Mouse (Mus musculus): ENCODE measurements at regions not wholly inside any gene's neighbourhood (a gene's known extent, or its start where the extent isn't known, plus 50 kb on each side); places are given as distances from the start of the nearest gene placed in this dataset.
"Not testable (repeated sequence)": the region's sequence is repeated elsewhere in the genome, so short reads cannot be mapped to it uniquely, and the experiment has no call there.

DNA sequence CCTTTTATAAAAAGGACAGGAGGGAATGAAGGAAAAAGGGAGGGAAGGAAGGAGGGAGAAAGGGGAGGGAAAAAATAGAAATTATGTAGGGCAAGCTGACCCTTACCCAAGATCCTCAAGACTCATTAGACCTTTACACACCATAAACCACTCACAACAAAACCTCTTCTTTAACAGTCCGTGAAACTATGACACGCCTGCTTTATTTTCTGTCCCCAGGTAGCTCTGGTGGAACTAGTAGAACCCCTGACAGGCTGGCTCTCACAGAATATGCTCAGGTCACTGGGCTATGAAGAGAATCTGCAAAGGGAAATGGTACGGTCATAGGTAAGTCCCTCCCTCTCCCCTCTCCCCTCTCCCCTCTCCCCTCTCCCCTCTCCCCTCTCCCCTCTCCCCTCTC, 188.8 kb downstream of the Rchy1 start:
- H3K27ac ChIP-seq: no peak overlapping the region
- no peaks in the 10 kb centered on the region for H3K27me3 ChIP-seq (ENCODE audit: low read depth, poor library complexity, severe bottlenecking)
- no peaks in the 10 kb centered on the region for H3K36me3 ChIP-seq
- no peaks in the 10 kb centered on the region for H3K9me3 ChIP-seq (replicated peaks)
- H3K4me1 ChIP-seq: 0 out of 2 replicates have a peak, but pooled peaks cover 2% of the 10 kb centered on the region
- H3K4me3 ChIP-seq: no peak overlapping the region
- WGBS: 84% methylated on average over 3 of the region's 3 CpGs
- DNase-seq (ENCODE audit: low spot score): no peak

DNA sequence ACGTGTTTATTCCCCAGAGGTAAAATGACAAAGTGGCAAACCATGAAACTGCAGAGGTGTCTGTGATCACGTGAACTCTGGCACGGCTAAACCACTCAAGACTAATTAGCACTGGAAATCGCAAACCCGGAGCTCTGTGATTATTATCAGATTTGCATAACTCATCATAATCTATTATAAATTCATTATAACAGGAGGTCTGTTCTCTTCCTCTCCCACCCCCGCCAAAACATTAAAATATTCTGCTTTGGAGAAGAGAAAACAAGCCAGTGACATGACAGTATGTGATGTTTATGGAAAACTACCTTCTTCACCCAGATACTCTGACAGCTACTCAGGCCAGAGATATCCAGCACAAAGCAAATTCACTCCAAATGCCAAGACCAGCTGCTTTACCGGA, 195.0 kb downstream of the Rchy1 start:
- DNase-seq (ENCODE audit: low spot score): no peak
- H3K27ac ChIP-seq: no peak overlapping the region
- no peaks in the 10 kb centered on the region for H3K9me3 ChIP-seq (replicated peaks)
- H3K36me3 ChIP-seq: no peaks in the 10 kb centered on the region
- H3K4me3 ChIP-seq: no peak overlapping the region
- 84% methylated on average over 7 of the region's 7 CpGs for WGBS
- peaks cover 34% of the 10 kb centered on the region for H3K4me1 ChIP-seq
- H3K27me3 ChIP-seq (ENCODE audit: low read depth, poor library complexity, severe bottlenecking): no peaks in the 10 kb centered on the region

DNA sequence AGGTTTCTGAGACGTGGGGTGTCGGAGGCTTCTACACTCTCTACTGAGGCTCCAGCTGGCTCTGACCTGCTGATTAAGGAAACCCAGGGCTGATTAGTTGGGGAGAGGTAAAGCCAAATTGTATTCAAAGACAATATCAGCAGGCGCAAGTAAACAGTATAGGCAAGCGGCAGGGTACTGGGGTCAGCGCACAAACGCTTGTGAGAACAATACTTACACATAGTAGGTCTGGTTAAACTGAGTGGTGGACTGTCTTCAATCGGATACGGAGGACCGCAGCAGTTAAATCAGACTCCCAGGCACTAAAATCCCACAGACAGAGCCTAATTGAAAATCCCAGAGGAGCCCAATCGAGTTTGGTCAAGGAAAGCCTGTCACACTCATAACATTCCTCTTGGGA, 195.8 kb downstream of the Rchy1 start:
- 66% methylated on average over 10 of the region's 10 CpGs for WGBS
- H3K9me3 ChIP-seq (replicated peaks): no peaks in the 10 kb centered on the region

DNA sequence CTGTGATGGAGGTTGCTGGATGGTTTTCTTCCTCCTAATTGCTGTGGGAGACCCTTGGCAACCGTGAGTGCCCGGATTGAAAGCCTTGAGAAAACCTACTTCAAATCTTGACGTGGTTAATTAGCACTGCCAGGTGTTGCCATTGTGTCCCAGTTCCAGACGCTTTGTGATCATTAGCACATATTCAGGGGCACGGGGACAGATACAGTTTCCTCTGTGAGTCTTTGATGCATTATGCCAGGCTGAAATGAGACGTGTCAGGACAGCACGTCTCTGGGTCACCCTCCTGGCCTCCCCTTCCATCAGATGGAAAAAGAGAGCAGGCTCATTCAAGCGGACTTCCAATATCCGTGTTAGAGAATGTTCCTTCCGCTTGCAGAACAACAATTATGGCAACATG, 198.2 kb downstream of the Rchy1 start:
- Histone ChIP-seq H3K9me3 (replicated peaks) (no peaks in the 10 kb centered on the region), H3K27me3 (ENCODE audit: low read depth, poor library complexity, severe bottlenecking) (no peaks in the 10 kb centered on the region), H3K4me3 (no peak overlapping the region), H3K4me1 (peaks cover 40% of the 10 kb centered on the region), H3K27ac (no peak overlapping the region), H3K36me3 (no peaks in the 10 kb centered on the region)
- no peak for DNase-seq (ENCODE audit: low spot score)
- WGBS: 34% methylated on average over 10 of the region's 10 CpGs

More for the DNA sequence above, 195.8 kb downstream of the Rchy1 start:
- H3K4me1 ChIP-seq: peaks cover 39% of the 10 kb centered on the region
- H3K27ac ChIP-seq: no peak overlapping the region
- no peak for DNase-seq (ENCODE audit: low spot score)
- no peak overlapping the region for H3K4me3 ChIP-seq
- no peaks in the 10 kb centered on the region for H3K36me3 ChIP-seq
- H3K27me3 ChIP-seq (ENCODE audit: low read depth, poor library complexity, severe bottlenecking): no peaks in the 10 kb centered on the region

DNA sequence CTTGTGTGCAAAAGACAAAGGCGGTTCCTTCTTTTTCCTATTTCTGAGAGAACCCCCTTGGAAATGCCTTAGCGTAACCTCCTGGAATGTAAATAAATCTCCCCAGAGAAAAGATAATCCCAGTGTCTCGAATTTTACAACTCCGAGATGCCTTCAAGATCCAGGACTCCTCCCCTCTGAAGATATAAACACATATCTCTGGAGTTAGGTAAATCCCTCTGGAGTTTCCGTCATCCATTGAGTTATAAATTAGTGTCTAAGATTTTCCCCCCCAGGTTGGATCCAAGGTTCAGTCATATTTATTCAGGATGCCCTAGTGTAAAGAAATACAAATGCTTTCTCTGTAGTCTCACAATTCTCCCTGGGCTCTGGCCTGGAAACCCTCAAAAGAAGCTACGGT, 200.3 kb downstream of the Rchy1 start:
- Histone ChIP-seq H3K27ac (no peak overlapping the region), H3K4me3 (no peak overlapping the region), H3K36me3 (no peaks in the 10 kb centered on the region), H3K27me3 (ENCODE audit: low read depth, poor library complexity, severe bottlenecking) (no peaks in the 10 kb centered on the region), H3K9me3 (replicated peaks) (no peaks in the 10 kb centered on the region), H3K4me1 (peaks cover 39% of the 10 kb centered on the region)
- WGBS: 60% methylated on average over 6 of the region's 6 CpGs
- DNase-seq (ENCODE audit: low spot score): no peak

DNA sequence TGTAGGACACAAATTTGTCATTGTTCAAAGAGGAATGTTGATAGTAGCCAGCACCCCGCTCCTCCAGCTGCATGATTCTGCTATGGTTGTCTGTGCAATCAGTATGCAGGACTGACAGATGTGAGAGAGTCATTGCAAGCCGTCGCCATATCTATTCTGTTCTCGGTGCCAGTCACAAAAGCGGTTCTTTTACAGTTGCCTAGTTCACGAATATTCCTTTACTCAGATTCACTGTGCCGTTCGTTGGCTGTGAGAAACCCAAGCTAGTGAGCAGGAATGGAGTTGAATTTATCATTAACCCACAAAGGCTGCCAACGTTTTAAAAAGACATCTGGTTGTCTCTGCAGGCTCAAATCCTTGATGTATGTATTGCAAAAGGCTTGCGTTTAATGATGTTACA, 206.9 kb downstream of the Rchy1 start:
- Histone ChIP-seq H3K27ac (no peak overlapping the region), H3K4me1 (no peaks in the 10 kb centered on the region), H3K4me3 (no peak overlapping the region), H3K9me3 (replicated peaks) (no peaks in the 10 kb centered on the region), H3K36me3 (no peaks in the 10 kb centered on the region), H3K27me3 (ENCODE audit: low read depth, poor library complexity, severe bottlenecking) (no peaks in the 10 kb centered on the region)
- no peak for DNase-seq (ENCODE audit: low spot score)
- WGBS: 81% methylated on average over 10 of the region's 10 CpGs

DNA sequence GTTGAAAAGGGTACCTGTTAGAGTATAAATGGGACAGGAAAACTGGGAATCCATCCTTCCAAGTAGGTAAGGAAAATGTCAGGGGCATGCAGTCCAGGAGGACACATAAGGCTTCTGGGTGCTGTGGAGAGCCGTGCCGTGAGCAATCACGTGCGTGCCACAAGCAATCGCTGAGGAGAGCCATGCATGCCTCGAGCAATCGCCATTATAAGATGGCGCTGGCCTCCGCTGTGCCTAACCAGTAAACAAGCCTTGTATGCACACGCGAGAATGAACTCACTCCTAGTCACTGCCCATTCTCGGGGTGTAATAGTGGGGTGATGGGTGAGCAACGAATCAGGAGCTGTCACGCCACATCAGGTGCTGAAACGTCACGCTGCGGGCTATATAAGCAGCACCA, 210.0 kb downstream of the Rchy1 start:
- not testable (repeated sequence) for H3K27ac ChIP-seq; H3K4me3 ChIP-seq; H3K36me3 ChIP-seq; H3K4me1 ChIP-seq; H3K27me3 ChIP-seq (ENCODE audit: low read depth, poor library complexity, severe bottlenecking); DNase-seq (ENCODE audit: low spot score); H3K9me3 ChIP-seq (replicated peaks)
- WGBS: 95% methylated on average over 17 of the region's 17 CpGs

DNA sequence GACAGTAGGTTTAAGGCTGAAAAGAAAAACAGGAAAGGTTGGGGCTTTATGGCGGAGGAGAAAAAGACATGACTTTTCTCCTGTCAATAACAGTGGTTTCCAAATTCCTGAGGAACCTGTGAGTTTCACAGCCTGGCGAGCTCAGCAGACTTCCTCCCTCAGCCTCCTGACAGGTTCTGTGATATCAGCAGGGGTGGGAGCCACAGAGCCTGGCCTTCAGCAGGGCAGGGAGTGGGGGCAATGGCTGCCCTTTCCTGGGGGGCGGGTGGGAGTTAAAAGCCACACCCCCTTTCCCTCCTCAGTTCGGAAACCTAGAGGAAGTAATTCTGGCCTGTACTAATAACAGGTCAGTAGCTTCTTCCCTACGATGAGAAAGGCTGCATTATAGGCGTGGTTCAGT, 211.7 kb downstream of the Rchy1 start:
- 68% methylated on average over 6 of the region's 6 CpGs for WGBS
- H3K9me3 ChIP-seq (replicated peaks): no peaks in the 10 kb centered on the region

DNA sequence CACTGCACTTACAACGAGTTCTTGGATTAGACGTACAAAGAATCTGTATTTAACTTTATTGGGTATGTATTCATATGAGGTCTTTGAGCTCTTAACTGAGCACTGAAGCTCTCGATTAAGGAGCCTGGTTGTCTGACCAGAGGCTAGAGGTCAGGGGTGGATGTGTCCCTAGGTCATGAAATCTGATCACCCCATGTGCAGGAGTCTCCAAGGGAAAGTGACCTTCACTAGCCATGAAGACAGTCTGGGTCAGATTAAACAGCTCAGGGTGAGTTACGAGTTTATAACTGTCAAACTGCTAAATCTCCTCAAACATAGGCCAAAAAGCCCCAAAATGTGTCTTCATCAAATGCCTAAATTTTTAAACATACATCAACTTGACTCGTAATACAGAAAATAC, 216.8 kb downstream of the Rchy1 start:
- Histone ChIP-seq H3K9me3 (replicated peaks) (no peaks in the 10 kb centered on the region), H3K4me1 (peaks cover 12% of the 10 kb centered on the region), H3K4me3 (no peak overlapping the region), H3K27me3 (ENCODE audit: low read depth, poor library complexity, severe bottlenecking) (no peaks in the 10 kb centered on the region), H3K36me3 (no peaks in the 10 kb centered on the region), H3K27ac (no peak overlapping the region)
- no peak for DNase-seq (ENCODE audit: low spot score)
- WGBS: 31% methylated on average over 5 of the region's 5 CpGs

More for the DNA sequence above, 211.7 kb downstream of the Rchy1 start:
- Histone ChIP-seq H3K4me3 (no peak overlapping the region), H3K27me3 (ENCODE audit: low read depth, poor library complexity, severe bottlenecking) (no peaks in the 10 kb centered on the region), H3K27ac (no peak overlapping the region), H3K36me3 (no peaks in the 10 kb centered on the region), H3K4me1 (0 out of 2 replicates have a peak, but pooled peaks cover 4% of the 10 kb centered on the region)
- no peak for DNase-seq (ENCODE audit: low spot score)

DNA sequence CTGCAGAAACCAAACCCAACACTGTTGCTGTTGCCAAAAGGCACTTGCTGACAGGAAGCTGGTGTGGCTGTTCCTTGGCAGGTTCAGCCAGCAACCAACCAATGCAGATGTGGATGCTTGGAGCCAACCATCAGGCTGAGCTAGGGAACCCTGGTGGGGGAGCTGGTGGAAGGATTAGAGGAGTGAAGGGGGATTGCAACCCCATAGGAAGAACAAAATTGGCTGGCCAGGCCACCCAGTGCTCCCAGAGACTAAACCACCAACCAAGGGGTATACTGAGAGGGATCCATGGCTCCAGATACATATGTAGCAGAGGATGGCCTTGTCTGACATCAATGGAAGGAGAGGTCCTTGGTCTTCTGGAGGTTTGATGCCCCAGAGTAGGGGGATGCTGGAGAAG, 218.5 kb downstream of the Rchy1 start:
- H3K4me1 ChIP-seq: peaks cover 20% of the 10 kb centered on the region
- no peak for DNase-seq (ENCODE audit: low spot score)
- no peaks in the 10 kb centered on the region for H3K27me3 ChIP-seq (ENCODE audit: low read depth, poor library complexity, severe bottlenecking)
- H3K4me3 ChIP-seq: no peak overlapping the region
- H3K36me3 ChIP-seq: no peaks in the 10 kb centered on the region
- no peak overlapping the region for H3K27ac ChIP-seq
- H3K9me3 ChIP-seq (replicated peaks): no peaks in the 10 kb centered on the region

DNA sequence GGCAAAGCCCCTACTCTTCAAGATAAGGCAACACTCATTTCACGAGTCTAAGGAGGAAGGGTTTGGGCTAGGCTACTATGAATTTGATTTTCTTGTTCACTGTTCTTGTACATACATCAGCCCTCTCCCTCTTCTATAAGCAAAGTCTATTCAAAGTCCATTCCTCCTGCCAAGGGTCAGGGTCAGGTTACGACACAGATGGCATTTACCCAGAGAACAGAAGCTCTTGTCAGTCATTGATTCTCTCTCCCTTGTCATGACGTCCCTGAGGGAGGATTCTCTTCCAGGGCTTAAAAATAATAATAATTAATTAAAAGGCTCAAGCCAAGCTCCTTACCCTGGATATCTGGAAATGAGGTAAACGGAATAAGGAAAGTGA, 222.7 kb downstream of the Rchy1 start:
- Histone ChIP-seq H3K27ac (no peak overlapping the region), H3K4me1 (peaks cover 8% of the 10 kb centered on the region; the same call in 1 of the 2 replicates), H3K4me3 (no peak overlapping the region), H3K9me3 (replicated peaks) (no peaks in the 10 kb centered on the region), H3K36me3 (no peaks in the 10 kb centered on the region), H3K27me3 (ENCODE audit: low read depth, poor library complexity, severe bottlenecking) (no peaks in the 10 kb centered on the region)
- no peak for DNase-seq (ENCODE audit: low spot score)
- WGBS: 51% methylated on average over 4 of the region's 4 CpGs

DNA sequence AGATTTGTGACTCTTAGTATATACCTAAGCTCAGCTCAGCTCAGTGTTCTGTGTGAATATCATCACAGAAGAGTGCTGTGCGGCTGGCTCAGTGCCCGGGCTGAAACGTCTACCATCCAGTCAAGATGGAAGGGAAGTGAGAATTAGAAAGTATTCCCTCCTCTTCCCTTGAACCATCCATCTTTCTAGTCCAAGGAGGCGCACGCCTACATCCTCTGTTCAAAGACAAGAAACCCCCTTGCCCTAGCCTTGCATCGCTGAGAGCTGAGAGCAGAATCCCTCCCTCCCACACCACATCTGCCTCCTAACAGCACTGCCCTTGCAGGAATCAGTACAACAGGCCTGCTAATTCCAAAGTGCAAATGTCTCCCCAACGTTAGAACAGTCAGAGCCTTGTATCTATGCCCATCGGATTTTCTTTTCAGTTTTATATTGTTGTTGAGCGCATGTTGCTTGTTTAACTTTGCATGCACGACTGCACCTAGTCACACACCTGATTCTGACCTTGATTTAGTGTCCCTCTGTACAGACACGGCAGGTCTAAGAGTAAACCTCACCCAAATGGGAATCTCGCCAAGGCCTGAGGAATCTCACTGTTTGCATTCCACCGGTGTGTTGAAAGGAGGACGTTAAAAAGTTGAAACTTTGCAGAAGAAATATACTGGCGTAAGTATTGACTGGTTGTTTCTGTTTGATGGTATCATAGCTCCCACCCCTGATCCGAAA, 222.2 kb downstream of the Parm1 start:
- H3K4me3 ChIP-seq: no peak overlapping the region
- no peaks in the 10 kb centered on the region for H3K27me3 ChIP-seq (ENCODE audit: low read depth, poor library complexity, severe bottlenecking)
- H3K27ac ChIP-seq: no peak overlapping the region
- DNase-seq (ENCODE audit: low spot score): no peak
- no peaks in the 10 kb centered on the region for H3K9me3 ChIP-seq (replicated peaks)
- 75% methylated on average over 16 of the region's 16 CpGs for WGBS
- H3K36me3 ChIP-seq: no peaks in the 10 kb centered on the region
- H3K4me1 ChIP-seq: peaks cover 8% of the 10 kb centered on the region; the same call in 1 of the 2 replicates

DNA sequence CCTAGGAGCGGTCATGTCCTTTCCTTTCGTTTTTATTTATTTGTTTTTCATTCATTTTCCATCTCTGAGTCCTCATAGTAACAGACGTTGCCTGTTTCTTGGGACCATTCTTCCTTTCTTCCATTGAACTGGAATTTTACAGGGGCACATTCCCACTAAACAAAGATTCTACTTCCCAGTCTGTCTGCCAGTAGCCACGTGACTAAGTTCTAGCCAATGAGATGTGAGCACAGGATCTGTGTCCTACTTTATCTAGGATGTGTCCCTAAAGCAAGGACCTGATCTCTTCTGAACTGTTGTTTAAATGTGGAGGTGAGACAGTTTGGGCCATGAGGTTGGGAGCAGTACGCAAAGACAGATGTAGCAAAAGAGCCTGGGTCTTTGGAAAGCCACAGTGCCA, 214.6 kb downstream of the Parm1 start:
- no peak for DNase-seq (ENCODE audit: low spot score)
- WGBS: 90% methylated on average over 5 of the region's 5 CpGs
- H3K9me3 ChIP-seq (replicated peaks): no peaks in the 10 kb centered on the region
- H3K27me3 ChIP-seq (ENCODE audit: low read depth, poor library complexity, severe bottlenecking): no peaks in the 10 kb centered on the region
- H3K4me1 ChIP-seq: peaks cover 5% of the 10 kb centered on the region; the same call in 1 of the 2 replicates
- H3K27ac ChIP-seq: no peak overlapping the region
- no peaks in the 10 kb centered on the region for H3K36me3 ChIP-seq
- no peak overlapping the region for H3K4me3 ChIP-seq

DNA sequence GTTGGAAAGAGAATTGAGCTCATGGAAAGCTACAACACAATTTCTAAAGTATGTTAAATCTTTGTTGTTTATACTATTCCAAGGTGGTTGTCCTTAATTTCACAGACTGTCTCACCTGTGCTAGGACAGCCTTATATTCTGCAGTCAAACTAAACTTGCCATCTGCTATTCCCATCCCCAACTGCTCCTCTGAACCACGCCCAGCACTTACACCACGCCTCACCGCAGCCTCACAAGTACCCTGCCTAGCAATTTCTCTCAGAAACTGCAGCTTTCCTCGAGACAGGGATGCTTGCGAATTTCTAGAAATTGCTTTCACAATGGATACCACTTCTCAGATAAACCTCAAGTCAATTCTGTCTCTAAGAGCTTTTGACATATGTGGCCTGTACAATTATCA, 213.7 kb downstream of the Parm1 start:
- Histone ChIP-seq H3K4me1 (peaks cover 5% of the 10 kb centered on the region; the same call in 1 of the 2 replicates), H3K27ac (no peak overlapping the region), H3K9me3 (replicated peaks) (no peaks in the 10 kb centered on the region), H3K4me3 (no peak overlapping the region), H3K27me3 (ENCODE audit: low read depth, poor library complexity, severe bottlenecking) (no peaks in the 10 kb centered on the region), H3K36me3 (no peaks in the 10 kb centered on the region)
- 82% methylated on average over 5 of the region's 5 CpGs for WGBS
- DNase-seq (ENCODE audit: low spot score): no peak

Measured in limb, embryonic 10.5 days (tissue).